Mouse (Mus musculus): ENCODE data around the gene Col6a5.
"Not testable (repeated sequence)": the region's sequence is repeated elsewhere in the genome, so short reads cannot be mapped to it uniquely, and the experiment has no call there.

The Col6a5 gene

GRCm38 (mm10) chr9:105909352-105909751, 51.1 kb downstream of the Col6a5 start:
- no peak for DNase-seq (ENCODE audit: low spot score)

GRCm38 (mm10) chr9:105907411-105907810, 53.0 kb downstream of the Col6a5 start:
- no peak for DNase-seq (ENCODE audit: low spot score)

- no peak for DNase-seq (ENCODE audit: low spot score)
Observed at GRCm38 (mm10) chr9:105887521-105887920, 72.9 kb downstream of the Col6a5 start.

GRCm38 (mm10) chr9:105884656-105885430, 75.6 kb downstream of the Col6a5 start:
- peak; percentile 7 for DNase-seq (ENCODE audit: low spot score)

GRCm38 (mm10) chr9:105880743-105881142, 79.7 kb downstream of the Col6a5 start:
- no peak for DNase-seq (ENCODE audit: low spot score)

GRCm38 (mm10) chr9:105878365-105879108, 81.9 kb downstream of the Col6a5 start:
- no peak for DNase-seq (ENCODE audit: low spot score)

GRCm38 (mm10) chr9:105876124-105876523, 84.3 kb downstream of the Col6a5 start:
- no peak for DNase-seq (ENCODE audit: low spot score)

GRCm38 (mm10) chr9:105871643-105872042, 88.8 kb downstream of the Col6a5 start:
- DNase-seq (ENCODE audit: low spot score) = no peak

GRCm38 (mm10) chr9:105857773-105858172, 102.7 kb downstream of the Col6a5 start:
- DNase-seq (ENCODE audit: low spot score) = peak; percentile 45

GRCm38 (mm10) chr9:105852778-105853065, 107.7 kb downstream of the Col6a5 start:
- no peak for DNase-seq (ENCODE audit: low spot score)

GRCm38 (mm10) chr9:105852015-105852777, 108.2 kb downstream of the Col6a5 start:
- no peak for DNase-seq (ENCODE audit: low spot score)

- no peak for DNase-seq (ENCODE audit: low spot score)
Observed at GRCm38 (mm10) chr9:105851011-105851410, 109.4 kb downstream of the Col6a5 start.

GRCm38 (mm10) chr9:105848396-105848795, 112.0 kb downstream of the Col6a5 start:
- DNase-seq (ENCODE audit: low spot score) = no peak

- no peak for DNase-seq (ENCODE audit: low spot score)
Observed at GRCm38 (mm10) chr9:105847261-105847660, 113.2 kb downstream of the Col6a5 start.

GRCm38 (mm10) chr9:105841386-105841785, 119.1 kb downstream of the Col6a5 start:
- DNase-seq (ENCODE audit: low spot score) = not testable (repeated sequence)

GRCm38 (mm10) chr9:105839147-105839515, 121.3 kb downstream of the Col6a5 start:
- no peak for DNase-seq (ENCODE audit: low spot score)

GRCm38 (mm10) chr9:105838396-105839146, 121.9 kb downstream of the Col6a5 start:
- DNase-seq (ENCODE audit: low spot score) = no peak

- no peak for DNase-seq (ENCODE audit: low spot score)
Observed at GRCm38 (mm10) chr9:105835587-105835986, 124.9 kb downstream of the Col6a5 start.

- no peak for DNase-seq (ENCODE audit: low spot score)
Observed at GRCm38 (mm10) chr9:105834799-105835198, 125.6 kb downstream of the Col6a5 start.

GRCm38 (mm10) chr9:105831291-105831690, 129.2 kb downstream of the Col6a5 start:
- DNase-seq (ENCODE audit: low spot score) = no peak

GRCm38 (mm10) chr9:105827791-105828385, 132.6 kb downstream of the Col6a5 start, which contains the start of gene Col6a6:
Gene Col6a6, minus strand, starts transcription at chr9:105828160.
- DNase-seq (ENCODE audit: low spot score) = no peak

Data from layer of hippocampus, adult 9-10 months (tissue).